Mouse (Mus musculus) heart, embryonic 10.5 days (tissue): Measurements from ENCODE around the gene Tbc1d4. TPM values are rescaled to one million over a fixed set of nuclear protein-coding genes. Genes with fewer than 3 reads are reported as not detected.

Experiments used
- DNase-seq: peaks from one replicate; pipeline ENCODE4 v3.0.0-alpha.2; 2017; ENCODE audit warnings: low spot score
- H3K27ac ChIP-seq: fragments of 300-500 bp; sonication (generic); 2 replicates; pipeline ENCODE4 v1.5.1; 2016; ENCODE audit warnings: mild to moderate bottlenecking
- H3K27me3 ChIP-seq: fragments of 300-500 bp; sonication (generic); 2 replicates; pipeline ENCODE4 v1.6.1; 2016; ENCODE audit warnings: mild to moderate bottlenecking; ENCODE audit not compliant: poor library complexity, insufficient read depth, severe bottlenecking
- H3K36me3 ChIP-seq: fragments of 300-500 bp; sonication (generic); 2 replicates; pipeline ENCODE4 v1.6.1; 2016; ENCODE audit warnings: mild to moderate bottlenecking, moderate library complexity
- H3K4me1 ChIP-seq: fragments of 300-500 bp; sonication (generic); 2 replicates; pipeline ENCODE4 v1.6.1; 2016; ENCODE audit warnings: mild to moderate bottlenecking
- H3K4me3 ChIP-seq: fragments of 300-500 bp; sonication (generic); 2 replicates; pipeline ENCODE4 v1.5.1; 2016; ENCODE audit warnings: mild to moderate bottlenecking, moderate library complexity
- H3K9me3 ChIP-seq: fragments of 300-500 bp; sonication (generic); 2 replicates; pipeline ENCODE4 v1.6.1; 2016; ENCODE audit warnings: mild to moderate bottlenecking, moderate library complexity
- WGBS: fragments of 180-500 bp; shearing (Covaris S2); methylation state at CpG from one replicate; pipeline ENCODE4 v1.1.7; 2016; 5-methylcytosine and 5-hydroxymethylcytosine counted together
- polyA plus RNA-seq: library from polyadenylated mRNA; unstranded; fragments of >200 nt; fragmentation: Nextera tagmentation; extraction: Ambion mirVana; gene quantifications from 2 replicates; pipeline ENCODE4 v1.2.1, GENCODE M21; 2016

Tbc1d4 gene
- polyA plus RNA-seq, result 13.7 and 20.4 TPM in 2 replicates

GRCm38 (mm10) chr14:101608519-101609368 is at the start of gene Tbc1d4:
TSS of gene Tbc1d4 (minus strand) at chr14:101609191.
- Histone ChIP-seq H3K36me3 (no peaks in the 10 kb centered on the region), H3K9me3 (no peaks in the 10 kb centered on the region), H3K27ac (peak within 1 kb of the TSS; percentile 89), H3K27me3 (no peaks in the 10 kb centered on the region), H3K4me3 (peak within 1 kb of the TSS; percentile 82), H3K4me1 (0 out of 2 replicates have a peak, but pooled peaks cover 4% of the 10 kb centered on the region)
- DNase-seq, result peak; percentile 89
- under 1% methylated on average over 62 of the region's 62 CpGs for WGBS

GRCm38 (mm10) chr14:101656307-101656706 is 47.3 kb upstream of the Tbc1d4 start:
- Histone ChIP-seq H3K27me3 (no peaks in the 10 kb centered on the region), H3K4me3 (no peak overlapping the region), H3K9me3 (no peaks in the 10 kb centered on the region), H3K4me1 (peaks cover 3% of the 10 kb centered on the region; the same call in 1 of the 2 replicates), H3K27ac (no peak overlapping the region), H3K36me3 (peaks cover 6% of the 10 kb centered on the region)
- DNase-seq, result no peak
- WGBS, result 70% methylated on average over 10 of the region's 10 CpGs

GRCm38 (mm10) chr14:101654526-101654909 is 45.5 kb upstream of the Tbc1d4 start:
- no peak for DNase-seq
- Histone ChIP-seq H3K36me3 (no peaks in the 10 kb centered on the region), H3K27me3 (no peaks in the 10 kb centered on the region), H3K4me1 (peaks cover 3% of the 10 kb centered on the region; the same call in 1 of the 2 replicates), H3K9me3 (no peaks in the 10 kb centered on the region), H3K4me3 (peak overlapping the region; percentile 91), H3K27ac (peak overlapping the region; percentile 97)
- WGBS, result 1% methylated on average over 10 of the region's 10 CpGs

GRCm38 (mm10) chr14:101653581-101654525 is 44.9 kb upstream of the Tbc1d4 start, which contains the start of gene Uchl3:
TSS of gene Uchl3 (plus strand) at chr14:101653967.
- Histone ChIP-seq H3K4me3 (peak within 1 kb of the TSS; percentile 91), H3K4me1 (peaks cover 3% of the 10 kb centered on the region; the same call in 1 of the 2 replicates), H3K36me3 (no peaks in the 10 kb centered on the region), H3K9me3 (no peaks in the 10 kb centered on the region), H3K27me3 (no peaks in the 10 kb centered on the region), H3K27ac (peak within 1 kb of the TSS; percentile 97)
- peak; percentile 96 for DNase-seq
- under 1% methylated on average over 81 of the region's 81 CpGs for WGBS

DNA sequence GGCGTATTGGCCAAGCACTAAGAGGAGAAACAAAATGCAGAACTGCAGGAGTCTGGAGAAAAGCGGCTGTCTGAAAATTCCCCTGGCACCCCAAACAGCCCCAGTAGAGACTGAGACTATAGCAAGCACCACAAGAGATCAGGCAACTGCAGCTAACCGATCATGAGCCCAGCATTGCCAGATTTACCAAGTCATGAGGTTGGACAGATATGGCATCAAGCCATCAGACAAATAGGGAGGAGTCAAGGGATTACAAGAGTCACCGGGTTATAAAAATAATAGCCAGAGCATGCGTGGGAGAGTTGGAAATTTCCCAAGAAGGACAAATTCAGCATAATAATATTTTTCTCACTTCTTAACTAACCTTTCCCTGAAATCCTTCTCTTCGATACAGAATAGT is 43.6 kb upstream of the Tbc1d4 start:
- WGBS, result 91% methylated on average over 6 of the region's 6 CpGs
- no peak for DNase-seq
- Histone ChIP-seq H3K27me3 (no peaks in the 10 kb centered on the region), H3K4me3 (no peak overlapping the region), H3K27ac (no peak overlapping the region), H3K36me3 (no peaks in the 10 kb centered on the region), H3K4me1 (peaks cover 3% of the 10 kb centered on the region; the same call in 1 of the 2 replicates), H3K9me3 (no peaks in the 10 kb centered on the region)

DNA sequence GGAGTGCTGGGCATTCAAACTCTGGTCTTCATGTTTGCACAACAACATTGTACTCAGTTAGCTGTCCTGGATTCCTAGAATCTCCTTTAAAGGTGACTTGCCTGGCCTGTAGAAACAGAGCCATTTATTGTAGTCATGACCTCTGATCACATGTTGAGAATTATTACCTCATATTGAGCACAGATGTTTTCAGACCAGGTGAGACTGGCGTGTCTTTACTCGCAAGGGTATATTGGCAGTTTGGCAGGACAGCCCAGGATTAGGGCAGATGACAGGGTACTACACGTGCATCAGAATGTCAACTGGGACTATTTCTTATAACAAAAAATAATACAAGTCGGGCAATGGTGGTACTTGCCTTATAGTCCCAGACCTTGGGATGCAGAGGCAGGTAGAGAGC is 41.6 kb upstream of the Tbc1d4 start:
- 71% methylated on average over 4 of the region's 4 CpGs for WGBS
- DNase-seq, result no peak
- peaks cover 3% of the 10 kb centered on the region; the same call in 1 of the 2 replicates for H3K4me1 ChIP-seq
- H3K36me3 ChIP-seq, result no peaks in the 10 kb centered on the region
- H3K27ac ChIP-seq, result no peak overlapping the region
- no peaks in the 10 kb centered on the region for H3K9me3 ChIP-seq
- no peaks in the 10 kb centered on the region for H3K27me3 ChIP-seq
- no peak overlapping the region for H3K4me3 ChIP-seq

DNA sequence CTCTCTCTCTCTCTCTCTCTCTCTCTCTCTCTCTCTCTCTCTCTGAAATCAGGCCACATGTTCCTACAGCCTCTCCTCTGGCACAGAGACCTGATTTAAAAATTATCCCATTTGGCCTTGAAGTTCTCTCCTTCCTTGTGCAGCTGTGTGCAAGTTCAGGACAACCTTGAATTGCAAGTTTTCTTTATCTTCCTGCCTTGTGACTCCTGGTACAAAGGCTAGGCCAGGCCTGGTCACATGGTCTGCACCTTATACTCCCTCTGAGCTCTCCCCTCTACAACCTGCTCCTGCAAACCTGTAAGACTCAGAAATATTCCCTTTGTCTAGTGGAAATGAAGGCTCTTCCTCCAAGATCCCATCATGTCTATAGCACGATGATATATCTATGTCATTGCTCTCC is 36.0 kb upstream of the Tbc1d4 start:
- no peak for DNase-seq
- Histone ChIP-seq H3K9me3 (no peaks in the 10 kb centered on the region), H3K27ac (no peak overlapping the region), H3K36me3 (no peaks in the 10 kb centered on the region), H3K4me3 (no peak overlapping the region), H3K4me1 (no peaks in the 10 kb centered on the region), H3K27me3 (no peaks in the 10 kb centered on the region)
- 74% methylated on average over 1 of the region's 1 CpGs for WGBS

GRCm38 (mm10) chr14:101640153-101640843 is 31.3 kb upstream of the Tbc1d4 start, which contains the start of gene Commd6:
TSS of gene Commd6 (minus strand) at chr14:101640686.
- H3K9me3 ChIP-seq, result no peaks in the 10 kb centered on the region
- H3K27me3 ChIP-seq, result no peaks in the 10 kb centered on the region
- peak; percentile 95 for DNase-seq
- peak within 1 kb of the TSS; percentile 94 for H3K27ac ChIP-seq
- WGBS, result 0% methylated on average over 39 of the region's 39 CpGs
- peak within 1 kb of the TSS; percentile 89 for H3K4me3 ChIP-seq
- H3K4me1 ChIP-seq, result peaks cover 7% of the 10 kb centered on the region; the same call in 1 of the 2 replicates
- H3K36me3 ChIP-seq, result no peaks in the 10 kb centered on the region; the same call in 1 of the 2 replicates

DNA sequence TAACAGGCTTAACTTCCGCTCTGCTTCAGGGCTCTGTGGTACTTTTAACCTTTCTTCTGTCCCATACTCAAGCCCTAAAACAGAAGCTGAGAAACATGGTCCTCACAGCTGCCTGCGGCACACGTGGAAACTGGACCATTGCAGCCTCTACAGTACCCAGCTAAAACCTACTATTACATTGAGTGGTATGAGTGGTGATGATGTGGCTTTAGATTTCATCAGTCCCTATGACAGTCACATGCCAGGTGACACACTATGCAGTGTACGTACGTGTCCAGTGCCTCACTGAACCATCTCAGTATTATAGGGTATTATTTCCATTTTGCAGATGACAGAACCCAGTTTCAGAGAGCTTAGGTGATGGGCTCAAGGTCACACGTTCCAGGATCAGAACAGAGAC is 28.4 kb upstream of the Tbc1d4 start:
- Histone ChIP-seq H3K27me3 (no peaks in the 10 kb centered on the region), H3K27ac (no peak overlapping the region), H3K36me3 (peaks cover 13% of the 10 kb centered on the region; the same call in 1 of the 2 replicates), H3K9me3 (no peaks in the 10 kb centered on the region), H3K4me1 (peaks cover 7% of the 10 kb centered on the region; the same call in 1 of the 2 replicates), H3K4me3 (no peak overlapping the region)
- no peak for DNase-seq
- 91% methylated on average over 6 of the region's 6 CpGs for WGBS

- Histone ChIP-seq H3K36me3 (peaks cover 15% of the 10 kb centered on the region; the same call in 1 of the 2 replicates), H3K4me1 (peaks cover 7% of the 10 kb centered on the region; the same call in 1 of the 2 replicates), H3K27ac (no peak overlapping the region), H3K9me3 (no peaks in the 10 kb centered on the region), H3K27me3 (no peaks in the 10 kb centered on the region), H3K4me3 (no peak overlapping the region)
- 81% methylated on average over 1 of the region's 1 CpGs for WGBS
- no peak for DNase-seq
Observed at GRCm38 (mm10) chr14:101635765-101636164, 26.8 kb upstream of the Tbc1d4 start.

- H3K27me3 ChIP-seq, result no peaks in the 10 kb centered on the region
- H3K4me3 ChIP-seq, result no peak overlapping the region
- peaks cover 15% of the 10 kb centered on the region; the same call in 1 of the 2 replicates for H3K36me3 ChIP-seq
- no peak overlapping the region for H3K27ac ChIP-seq
- 81% methylated on average over 2 of the region's 2 CpGs for WGBS
- no peaks in the 10 kb centered on the region for H3K9me3 ChIP-seq
- no peaks in the 10 kb centered on the region for H3K4me1 ChIP-seq
- no peak for DNase-seq
Observed at GRCm38 (mm10) chr14:101630548-101630947, 21.6 kb upstream of the Tbc1d4 start.

- H3K36me3 ChIP-seq, result no peaks in the 10 kb centered on the region
- no peak overlapping the region for H3K4me3 ChIP-seq
- H3K27me3 ChIP-seq, result no peaks in the 10 kb centered on the region
- H3K4me1 ChIP-seq, result 0 out of 2 replicates have a peak, but pooled peaks cover 5% of the 10 kb centered on the region
- H3K9me3 ChIP-seq, result no peaks in the 10 kb centered on the region
- no peak overlapping the region for H3K27ac ChIP-seq
- WGBS, result 89% methylated on average over 5 of the region's 5 CpGs
- no peak for DNase-seq
Observed at GRCm38 (mm10) chr14:101617680-101618079, 8.7 kb upstream of the Tbc1d4 start.
